11 mouse cellular contexts compared by ENCODE assay signal in genomic region chr16:20975406-20975805, GRCm38 (mm10).
DNase-seq lines count a peak whose midpoint lies in the region; ATAC-seq and TF ChIP-seq lines count a peak whose summit lies in the region.
"Had no signal": no experiment of that assay in that cellular context is flagged by ENCODE, and none has a peak within 500 bp of the region (broad histone marks: within the 10 kb centered on the region; RNA-seq: fewer than 3 reads in every experiment).

No protein-coding gene starts in this region.

- ATAC-seq in stomach, postnatal 0 days (ENCODE audit: low FRiP score, low TSS enrichment) = no peak
- ATAC-seq: forebrain, postnatal 0 days had no signal

- H3K27ac ChIP-seq in stomach, postnatal 0 days (replicated peaks) = no peak overlapping the region
- H3K27ac ChIP-seq: embryonic facial prominence, embryonic 12.5 days had no signal

- H3K4me2 ChIP-seq in stomach, postnatal 0 days (replicated peaks; ENCODE audit: low read depth) = no peak overlapping the region
- H3K4me2 ChIP-seq: embryonic facial prominence, embryonic 12.5 days had no signal

- no peak for TF ChIP-seq CTCF in lung, adult 2 months (IDR thresholded peaks at IDR 0.05; ENCODE audit: insufficient read depth, low read length)
- no peak for TF ChIP-seq CTCF in brain, embryonic 14.5 days (IDR thresholded peaks at IDR 0.05; ENCODE audit: borderline replicate concordance, extremely low read depth, insufficient read depth, insufficient read length)
- TF ChIP-seq CTCF in stomach, postnatal 0 days (IDR thresholded peaks at IDR 0.05; ENCODE audit: low read depth) = no peak

- H3K9ac ChIP-seq in stomach, postnatal 0 days (ENCODE audit: low read length) = no peak overlapping the region
- H3K9ac ChIP-seq: embryonic facial prominence, embryonic 12.5 days; forebrain, postnatal 0 days had no signal

- no peaks in the 10 kb centered on the region for H3K27me3 ChIP-seq in stomach, postnatal 0 days (ENCODE audit: control insufficient read depth, insufficient read depth, low read length)
- H3K27me3 ChIP-seq: embryonic facial prominence, embryonic 12.5 days had no signal

- no peaks in the 10 kb centered on the region for H3K36me3 ChIP-seq in stomach, postnatal 0 days (ENCODE audit: control insufficient read depth, insufficient read depth, low read length)
- H3K36me3 ChIP-seq: embryonic facial prominence, embryonic 12.5 days had no signal

- no peak for TF ChIP-seq POLR2A in lung, adult 2 months (IDR thresholded peaks at IDR 0.05; ENCODE audit: borderline replicate concordance, extremely low read depth, low read depth, low read length)
- TF ChIP-seq POLR2A in brain, embryonic 14.5 days (IDR thresholded peaks at IDR 0.05; ENCODE audit: borderline replicate concordance, extremely low read depth, insufficient read depth, insufficient read length, poor library complexity, severe bottlenecking) = no peak

- no peaks in the 10 kb centered on the region for H3K9me3 ChIP-seq in stomach, postnatal 0 days (ENCODE audit: control insufficient read depth, low read length)
- H3K9me3 ChIP-seq: embryonic facial prominence, embryonic 12.5 days had no signal

- intact Hi-C loops in heart, postnatal 25 days (cut with DNase I) = no loop called here

- no peak overlapping the region for H3K4me3 ChIP-seq in lung, adult 2 months (replicated peaks; ENCODE audit: extremely low read depth, low read depth, low read length)
- H3K4me3 ChIP-seq in stomach, postnatal 0 days (ENCODE audit: low read depth, low read length) = no peak overlapping the region
- H3K4me3 ChIP-seq: embryonic facial prominence, embryonic 12.5 days had no signal

- no peak for TF ChIP-seq EP300 in stomach, postnatal 0 days (optimal IDR thresholded peaks at IDR 0.05)

- 19% methylated on average over 2 of the region's 2 CpGs for WGBS in lung, adult 2 months
- WGBS in stomach, postnatal 0 days = 12% methylated on average over 2 of the region's 2 CpGs

- DNase-seq in heart, adult 8-10 months (ENCODE audit: low spot score) = peak; percentile 31
- no peak for DNase-seq in heart, postnatal 25 days (ENCODE audit: low spot score)
- peak; percentile 34 for DNase-seq in lung, postnatal 10 days
- no peak for DNase-seq in lung, adult 2 months
- DNase-seq in brain, embryonic 14.5 days (ENCODE audit: low read depth) = peak; percentile 56
- DNase-seq in stomach, postnatal 0 days (ENCODE audit: low spot score) = peak; percentile 39
- no peak for DNase-seq in right cerebral cortex, adult 18-20 months
- DNase-seq: cerebellum, adult 11 months; forebrain, postnatal 0 days; right cerebral cortex, postnatal 14 days had no signal

- no peaks in the 10 kb centered on the region for H3K4me1 ChIP-seq in lung, adult 2 months (ENCODE audit: control insufficient read depth, insufficient read depth, low read length)
- H3K4me1 ChIP-seq in stomach, postnatal 0 days (replicated peaks; ENCODE audit: control insufficient read depth, insufficient read depth) = no peaks in the 10 kb centered on the region

Comparison
In these comparisons a context has a peak if more than half of its experiments do, and no peak if none do; other contexts are left out.
1. DNase-seq: peak in heart, adult 8-10 months (single experiment), lung, postnatal 10 days (single experiment), brain, embryonic 14.5 days (single experiment) and stomach, postnatal 0 days (single experiment); none in heart, postnatal 25 days (single experiment), lung, adult 2 months (single experiment) and right cerebral cortex, adult 18-20 months (single experiment).